Mouse (Mus musculus) MEL (cell line): ENCODE results near the gene Hoxb5. TPM values are rescaled to one million over a fixed set of nuclear protein-coding genes. Genes with fewer than 3 reads are reported as not detected.

Source experiments
- DNase-seq: peaks from one replicate; pipeline ENCODE4 v3.0.0; 2011; ENCODE audit warnings: low read depth, low spot score
- H3K27ac ChIP-seq: 2 replicates; pipeline ENCODE4 v1.5.1; 2012; ENCODE audit warnings: low read depth, mild to moderate bottlenecking, control low read depth, low read length, moderate library complexity; ENCODE audit not compliant: control insufficient read depth
- H3K27me3 ChIP-seq, 2 experiments: fragments of 150-350 bp in 1 of 2; sonication (generic) in 1 of 2; 2 replicates each; pipeline ENCODE4 v1.6.1; 2012; ENCODE audit warnings: low read length in 2 of 2, mild to moderate bottlenecking in 2 of 2, improper control_type of control experiment in 1 of 2, moderate library complexity in 1 of 2; ENCODE audit not compliant: insufficient read depth in 2 of 2, control insufficient read depth in 1 of 2
- H3K36me3 ChIP-seq, 2 experiments: 2 replicates each; pipeline ENCODE4 v1.6.1; 2012 to 2014; ENCODE audit warnings: low read length in 2 of 2, improper control_type of control experiment in 1 of 2, inconsistent platforms in 1 of 2, mild to moderate bottlenecking in 1 of 2; ENCODE audit not compliant: insufficient read depth in 2 of 2, control insufficient read depth in 1 of 2
- H3K4me1 ChIP-seq, 2 experiments: fragments of 150-350 bp in 1 of 2; sonication (generic) in 1 of 2; 2 replicates each; pipeline ENCODE4 v1.6.1; 2012; ENCODE audit warnings: low read length in 2 of 2, improper control_type of control experiment in 1 of 2, mild to moderate bottlenecking in 1 of 2; ENCODE audit not compliant: insufficient read depth in 2 of 2, control insufficient read depth in 1 of 2
- H3K4me3 ChIP-seq, 2 experiments: fragments of 150-350 bp in 1 of 2; sonication (generic) in 1 of 2; 2 replicates each; pipeline ENCODE4 v1.5.1; 2012; ENCODE audit warnings: low read depth in 2 of 2, low read length in 2 of 2, mild to moderate bottlenecking in 2 of 2, moderate library complexity in 2 of 2, control low read depth in 1 of 2, improper control_type of control experiment in 1 of 2; ENCODE audit not compliant: control insufficient read depth in 1 of 2, insufficient read depth in 1 of 2
- H3K79me2 ChIP-seq: 2 replicates; pipeline ENCODE4 v1.6.1; 2012; ENCODE audit warnings: mild to moderate bottlenecking, low read length, moderate library complexity; ENCODE audit not compliant: control insufficient read depth, poor library complexity, insufficient read depth
- H3K9ac ChIP-seq: 2 replicates; pipeline ENCODE4 v1.6.1; 2012; ENCODE audit warnings: low read depth, mild to moderate bottlenecking, control low read depth, low read length, moderate library complexity; ENCODE audit not compliant: control insufficient read depth, poor library complexity, severe bottlenecking
- H3K9me3 ChIP-seq: fragments of 150-350 bp; sonication (generic); replicated peaks from 2 replicates; pipeline ENCODE4 v1.6.1; 2012; ENCODE audit warnings: mild to moderate bottlenecking, low read length, improper control_type of control experiment, moderate library complexity; ENCODE audit not compliant: insufficient read depth
- BHLHE40 ChIP-seq: IDR thresholded peaks from 2 replicates; pipeline ENCODE4 v1.6.1; 2012; ENCODE audit warnings: low read depth, mild to moderate bottlenecking, inconsistent platforms, low read length, improper control_type of control experiment, borderline replicate concordance
- CHD1 ChIP-seq: IDR thresholded peaks from 2 replicates; pipeline ENCODE4 v1.6.1; 2012; ENCODE audit warnings: low read depth, mild to moderate bottlenecking, inconsistent platforms, low read length, improper control_type of control experiment
- CHD2 ChIP-seq: IDR thresholded peaks from 2 replicates; pipeline ENCODE4 v1.6.1; 2011; ENCODE audit warnings: low read length, improper control_type of control experiment
- ELF1 ChIP-seq: IDR thresholded peaks from 2 replicates; pipeline ENCODE4 v1.6.1; 2014; ENCODE audit warnings: low read depth, mild to moderate bottlenecking, inconsistent platforms, low read length, improper control_type of control experiment, moderate library complexity
- GABPA ChIP-seq: IDR thresholded peaks from 2 replicates; pipeline ENCODE4 v1.6.1; 2012; ENCODE audit warnings: low read depth, mild to moderate bottlenecking, inconsistent platforms, low read length, improper control_type of control experiment, moderate library complexity
- GATA1 ChIP-seq: IDR thresholded peaks from 2 replicates; pipeline ENCODE4 v1.6.1; 2011; ENCODE audit warnings: low read depth, low read length, improper control_type of control experiment
- JUND ChIP-seq: IDR thresholded peaks from 2 replicates; pipeline ENCODE4 v1.6.1; 2011; ENCODE audit warnings: low read depth, mild to moderate bottlenecking, improper control_type of control experiment, low read length
- KAT2A ChIP-seq: conservative IDR thresholded peaks from 2 replicates; pipeline ENCODE4 v1.6.1; 2012; ENCODE audit warnings: low read depth, low read length, improper control_type of control experiment, inconsistent platforms
- MAFK ChIP-seq: IDR thresholded peaks from 2 replicates; pipeline ENCODE4 v1.6.1; 2011; ENCODE audit warnings: low read depth, mild to moderate bottlenecking, low read length, improper control_type of control experiment, borderline replicate concordance
- MAZ ChIP-seq: IDR thresholded peaks from 2 replicates; pipeline ENCODE4 v1.6.1; 2012; ENCODE audit warnings: low read depth, mild to moderate bottlenecking, inconsistent platforms, low read length, improper control_type of control experiment
- MXI1 ChIP-seq: IDR thresholded peaks from 2 replicates; pipeline ENCODE4 v1.6.1; 2011; ENCODE audit warnings: mild to moderate bottlenecking, low read depth, low read length, improper control_type of control experiment
- MYB ChIP-seq: IDR thresholded peaks from 2 replicates; pipeline ENCODE4 v1.6.1; 2011; ENCODE audit warnings: mild to moderate bottlenecking, low read depth, low read length, improper control_type of control experiment
- NELFE ChIP-seq: IDR thresholded peaks from 2 replicates; pipeline ENCODE4 v1.6.1; 2011; ENCODE audit warnings: low read depth, low read length, improper control_type of control experiment
- NRF1 ChIP-seq: IDR thresholded peaks from 2 replicates; pipeline ENCODE4 v1.6.1; 2014; ENCODE audit warnings: low read depth, mild to moderate bottlenecking, inconsistent platforms, low read length, improper control_type of control experiment, moderate library complexity; ENCODE audit not compliant: poor library complexity, insufficient read depth, severe bottlenecking
- POLR2AphosphoS2 ChIP-seq: IDR thresholded peaks from 2 replicates; pipeline ENCODE4 v1.6.1; 2011; ENCODE audit warnings: low read length, improper control_type of control experiment
- RAD21 ChIP-seq: IDR thresholded peaks from 2 replicates; pipeline ENCODE4 v1.6.1; 2011; ENCODE audit warnings: mild to moderate bottlenecking, low read depth, low read length, improper control_type of control experiment
- RCOR1 ChIP-seq: IDR thresholded peaks from 2 replicates; pipeline ENCODE4 v1.6.1; 2012; ENCODE audit warnings: low read depth, mild to moderate bottlenecking, inconsistent platforms, low read length, improper control_type of control experiment
- SMC3 ChIP-seq: IDR thresholded peaks from 2 replicates; pipeline ENCODE4 v1.6.1; 2011; ENCODE audit warnings: low read depth, low read length, improper control_type of control experiment
- TAL1 ChIP-seq: IDR thresholded peaks from 2 replicates; pipeline ENCODE4 v1.6.1; 2012; ENCODE audit warnings: mild to moderate bottlenecking, inconsistent platforms, low read length, moderate library complexity, mixed read lengths
- ZMIZ1 ChIP-seq: IDR thresholded peaks from 2 replicates; pipeline ENCODE4 v1.6.1; 2012; ENCODE audit warnings: low read depth, mild to moderate bottlenecking, inconsistent platforms, low read length, improper control_type of control experiment, moderate library complexity
- polyA plus RNA-seq, 2 experiments: library from polyadenylated mRNA; stranded (reverse) in 1 of 2; unstranded in 1 of 2; fragments of >175 nt in 1 of 2; fragments of >200 nt in 1 of 2; gene quantifications; 2 replicates each; pipeline versions ENCODE4 v1.2.1 to v1.2.4; 2012; ENCODE audit warnings: low replicate concordance in 2 of 2, low read depth in 1 of 2; ENCODE audit not compliant: insufficient read length in 2 of 2, insufficient read depth in 1 of 2, missing spikeins in 1 of 2
- total RNA-seq: library from RNA; depleted of rRNA; stranded (reverse); fragments of 300-350 nt; gene quantifications from 2 replicates; pipeline ENCODE4 v1.2.3, GENCODE M21; 2012

Hoxb5 gene
- total and polyA plus RNA-seq, 3 experiments: not detected

- peaks cover 7 to 9% of the 10 kb centered on the region in 2 experiments for H3K27me3 ChIP-seq
- no peaks in the 10 kb centered on the region for H3K9me3 ChIP-seq
- TF ChIP-seq BHLHE40 (no peak), MAZ (no peak), TAL1 (no peak), ZMIZ1 (no peak)
- no peaks in the 10 kb centered on the region for H3K4me1 ChIP-seq
- no peaks in the 10 kb centered on the region for H3K36me3 ChIP-seq
- H3K79me2 ChIP-seq: no peaks in the 10 kb centered on the region
- no peak overlapping the region for H3K9ac ChIP-seq
- no peak overlapping the region for H3K4me3 ChIP-seq
- no peak for DNase-seq
- no peak overlapping the region for H3K27ac ChIP-seq
Observed at GRCm38 (mm10) chr11:96325747-96326212, 22.6 kb downstream of the Hoxb5 start.

GRCm38 (mm10) chr11:96326705-96327104, 23.6 kb downstream of the Hoxb5 start:
- no peak overlapping the region for H3K9ac ChIP-seq
- peaks cover 7 to 9% of the 10 kb centered on the region in 2 experiments for H3K27me3 ChIP-seq
- H3K9me3 ChIP-seq: no peaks in the 10 kb centered on the region
- no peaks in the 10 kb centered on the region for H3K4me1 ChIP-seq
- no peak for DNase-seq
- no peaks in the 10 kb centered on the region for H3K36me3 ChIP-seq
- no peaks in the 10 kb centered on the region for H3K79me2 ChIP-seq
- TF ChIP-seq KAT2A: no peak
- TF ChIP-seq NRF1: no peak
- no peak for TF ChIP-seq GATA1
- TF ChIP-seq MAZ: no peak
- TF ChIP-seq MAFK: no peak
- TF ChIP-seq, all 39 proteins: peak for 0
- H3K27ac ChIP-seq: no peak overlapping the region
- no peak overlapping the region for H3K4me3 ChIP-seq

GRCm38 (mm10) chr11:96327122-96327521, 24.0 kb downstream of the Hoxb5 start:
- H3K79me2 ChIP-seq: no peaks in the 10 kb centered on the region
- DNase-seq: no peak
- H3K36me3 ChIP-seq: no peaks in the 10 kb centered on the region
- H3K4me3 ChIP-seq: no peak overlapping the region
- H3K4me1 ChIP-seq: no peaks in the 10 kb centered on the region
- H3K9ac ChIP-seq: no peak overlapping the region
- no peaks in the 10 kb centered on the region for H3K9me3 ChIP-seq
- H3K27ac ChIP-seq: no peak overlapping the region
- peaks cover 7 to 9% of the 10 kb centered on the region in 2 experiments for H3K27me3 ChIP-seq
- TF ChIP-seq GABPA: no peak
- TF ChIP-seq RAD21: no peak
- TF ChIP-seq MYB: no peak
- no peak for TF ChIP-seq RCOR1
- no peak for TF ChIP-seq SMC3
- no peak for TF ChIP-seq NELFE
- no peak for TF ChIP-seq KAT2A
- no peak for TF ChIP-seq MXI1
- TF ChIP-seq CHD1: no peak
- TF ChIP-seq CHD2: no peak
- no peak for TF ChIP-seq POLR2AphosphoS2
- TF ChIP-seq ELF1: no peak
- TF ChIP-seq JUND: no peak
- no peak for TF ChIP-seq ZMIZ1
